Mouse (Mus musculus): ENCODE measurements around the gene Tubal3. TPM values are rescaled to one million over a fixed set of nuclear protein-coding genes. Genes with fewer than 3 reads are reported as not detected.

Gene Tubal3
- polyA plus RNA-seq, 1 experiment from 2014 or later = not detected

DNA sequence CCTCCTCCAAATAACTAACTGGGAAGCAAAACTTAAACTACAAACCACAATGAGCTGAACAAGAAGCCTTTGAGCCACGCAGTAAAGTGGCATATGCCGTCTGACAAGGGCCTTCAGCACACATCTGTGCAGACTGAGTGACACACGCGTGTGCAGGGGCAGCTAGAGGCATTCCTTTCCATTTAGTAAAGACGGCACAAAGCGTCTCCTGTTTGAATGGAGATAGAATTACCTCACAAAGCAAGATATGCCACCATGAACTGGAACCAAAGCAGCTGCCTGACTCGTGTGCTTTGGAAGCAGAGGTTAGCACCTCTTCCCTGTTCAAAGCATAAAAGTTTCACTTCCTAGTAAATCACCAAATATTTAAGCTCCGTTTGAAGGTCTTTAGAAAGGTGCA, 28.0 kb upstream of the Tubal3 start:
- no peak for ATAC-seq (replicated peaks; ENCODE audit: insufficient number of reproducible peaks, low FRiP score, low TSS enrichment)
- H3K36me3 ChIP-seq (ENCODE audit: control insufficient read depth, insufficient read depth, low read length) = peaks cover 32% of the 10 kb centered on the region
- 59% methylated on average over 8 of the region's 8 CpGs for WGBS (ENCODE audit: insufficient replicate concordance)

DNA sequence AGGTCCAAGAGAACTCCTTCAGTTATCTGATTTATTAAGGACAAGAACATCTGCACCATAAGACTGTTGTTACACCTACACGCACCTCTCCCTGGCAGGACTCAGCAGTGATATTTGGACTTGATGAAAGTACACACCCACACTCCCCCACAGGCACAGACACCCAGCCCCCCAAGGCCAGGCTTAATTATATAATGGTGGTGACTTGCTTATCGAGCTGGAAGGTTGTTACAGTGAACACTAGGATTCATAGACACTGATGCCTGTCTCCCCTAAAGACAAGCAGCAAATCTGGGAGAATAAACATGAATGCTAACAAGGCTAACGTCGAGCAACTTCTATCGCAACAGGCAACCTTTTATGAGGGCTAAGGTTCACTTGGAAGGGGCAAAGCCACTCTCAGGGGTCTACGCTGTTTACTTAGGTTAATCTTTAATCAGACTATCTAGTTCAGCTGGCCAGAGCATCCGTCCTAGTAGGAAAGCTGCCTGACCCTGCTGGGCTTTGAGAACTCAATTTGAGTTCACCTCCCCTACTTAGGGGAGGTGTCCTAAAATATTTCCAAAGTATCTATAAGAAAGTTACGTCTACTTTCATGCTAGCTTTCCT, 26.5 kb upstream of the Tubal3 start:
- WGBS (ENCODE audit: insufficient replicate concordance) = 43% methylated on average over 8 of the region's 8 CpGs
- Histone ChIP-seq H3K4me2 (peak overlapping the region; percentile 72), H3K36me3 (ENCODE audit: control insufficient read depth, insufficient read depth, low read length) (peaks cover 21% of the 10 kb centered on the region), H3K9ac (ENCODE audit: low read depth, low read length) (peak overlapping the region; percentile 76), H3K4me1 (ENCODE audit: control insufficient read depth, insufficient read depth, low read length) (peaks cover 4% of the 10 kb centered on the region), H3K9me3 (replicated peaks; ENCODE audit: control insufficient read depth, low read length) (no peaks in the 10 kb centered on the region), H3K27me3 (ENCODE audit: control insufficient read depth, insufficient read depth, low read length) (no peaks in the 10 kb centered on the region), H3K4me3 (ENCODE audit: low read depth, low read length) (peak overlapping the region; percentile 71), H3K27ac (ENCODE audit: low read depth, low read length) (no peak overlapping the region)
- no peak for ATAC-seq (replicated peaks; ENCODE audit: insufficient number of reproducible peaks, low FRiP score, low TSS enrichment)

More for the DNA sequence above, 28.0 kb upstream of the Tubal3 start:
- Histone ChIP-seq H3K4me3 (ENCODE audit: low read depth, low read length) (no peak overlapping the region), H3K27me3 (ENCODE audit: control insufficient read depth, insufficient read depth, low read length) (no peaks in the 10 kb centered on the region), H3K4me1 (ENCODE audit: control insufficient read depth, insufficient read depth, low read length) (peaks cover 4% of the 10 kb centered on the region), H3K27ac (ENCODE audit: low read depth, low read length) (no peak overlapping the region), H3K9me3 (replicated peaks; ENCODE audit: control insufficient read depth, low read length) (no peaks in the 10 kb centered on the region), H3K9ac (ENCODE audit: low read depth, low read length) (no peak overlapping the region), H3K4me2 (no peak overlapping the region)

DNA sequence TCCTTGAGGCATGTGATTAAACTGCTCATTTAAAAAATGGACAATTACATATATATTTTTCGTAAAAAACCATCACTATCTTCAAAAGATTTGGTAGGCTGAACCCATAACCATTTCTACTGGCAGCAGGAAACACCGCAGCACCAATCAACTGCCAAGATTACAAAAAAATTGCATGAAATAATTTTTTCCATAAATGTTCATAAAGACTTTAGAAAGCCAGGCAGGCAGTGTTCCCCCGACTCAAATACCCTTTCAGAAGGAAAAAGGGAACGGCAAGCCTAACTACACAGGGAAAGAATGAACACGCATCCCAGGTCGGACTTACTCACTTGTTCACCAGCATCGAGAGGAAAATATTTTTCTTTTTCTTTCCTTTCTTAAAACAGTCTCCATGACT, 25.5 kb upstream of the Tubal3 start:
- Histone ChIP-seq H3K4me3 (ENCODE audit: low read depth, low read length) (peak overlapping the region; percentile 71), H3K4me2 (peak overlapping the region; percentile 72), H3K9ac (ENCODE audit: low read depth, low read length) (peak overlapping the region; percentile 76), H3K36me3 (ENCODE audit: control insufficient read depth, insufficient read depth, low read length) (peaks cover 12% of the 10 kb centered on the region), H3K9me3 (replicated peaks; ENCODE audit: control insufficient read depth, low read length) (no peaks in the 10 kb centered on the region), H3K27ac (ENCODE audit: low read depth, low read length) (no peak overlapping the region), H3K27me3 (ENCODE audit: control insufficient read depth, insufficient read depth, low read length) (no peaks in the 10 kb centered on the region), H3K4me1 (ENCODE audit: control insufficient read depth, insufficient read depth, low read length) (peaks cover 4% of the 10 kb centered on the region)
- 12% methylated on average over 7 of the region's 7 CpGs for WGBS (ENCODE audit: insufficient replicate concordance)
- no peak for ATAC-seq (replicated peaks; ENCODE audit: insufficient number of reproducible peaks, low FRiP score, low TSS enrichment)

DNA sequence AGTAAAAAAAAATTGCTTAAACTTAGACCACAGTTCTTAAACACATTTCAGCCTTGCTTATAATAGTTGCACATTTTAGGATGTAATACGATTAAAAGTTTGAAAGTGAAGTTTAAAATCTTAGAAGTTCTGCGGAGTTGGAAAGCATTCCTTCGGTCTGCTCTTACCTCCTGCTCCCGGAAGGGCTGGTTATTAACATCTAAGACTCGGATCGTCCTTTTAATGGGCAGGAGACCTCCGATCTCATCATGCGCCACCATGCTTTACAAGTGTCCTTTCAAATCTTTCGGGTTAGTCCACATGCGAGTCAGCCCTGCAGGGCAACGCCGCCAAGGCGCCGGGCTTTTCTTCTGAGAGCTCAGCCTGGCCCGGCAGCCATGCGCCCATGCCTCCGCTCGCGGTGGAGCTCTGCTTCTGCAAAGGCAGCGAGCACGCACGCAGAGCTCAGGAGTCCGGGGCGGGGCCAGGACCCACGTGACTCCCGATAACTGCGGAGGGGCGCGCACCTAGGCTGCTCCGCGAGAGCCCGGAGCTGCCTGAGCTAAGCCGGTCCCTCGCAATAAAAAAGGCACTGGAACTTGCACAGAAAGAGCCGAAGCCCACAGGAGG, 24.8 kb upstream of the Tubal3 start:
- Histone ChIP-seq H3K4me1 (ENCODE audit: control insufficient read depth, insufficient read depth, low read length) (peaks cover 4% of the 10 kb centered on the region), H3K36me3 (ENCODE audit: control insufficient read depth, insufficient read depth, low read length) (peaks cover 7% of the 10 kb centered on the region), H3K9ac (ENCODE audit: low read depth, low read length) (peak overlapping the region; percentile 88), H3K4me2 (peak overlapping the region; percentile 72), H3K27me3 (ENCODE audit: control insufficient read depth, insufficient read depth, low read length) (no peaks in the 10 kb centered on the region), H3K27ac (ENCODE audit: low read depth, low read length) (peak overlapping the region; percentile 78), H3K4me3 (ENCODE audit: low read depth, low read length) (peak overlapping the region; percentile 71), H3K9me3 (replicated peaks; ENCODE audit: control insufficient read depth, low read length) (no peaks in the 10 kb centered on the region)
- WGBS (ENCODE audit: insufficient replicate concordance) = under 1% methylated on average over 35 of the region's 35 CpGs
- ATAC-seq (replicated peaks; ENCODE audit: insufficient number of reproducible peaks, low FRiP score, low TSS enrichment) = peak; percentile 99

DNA sequence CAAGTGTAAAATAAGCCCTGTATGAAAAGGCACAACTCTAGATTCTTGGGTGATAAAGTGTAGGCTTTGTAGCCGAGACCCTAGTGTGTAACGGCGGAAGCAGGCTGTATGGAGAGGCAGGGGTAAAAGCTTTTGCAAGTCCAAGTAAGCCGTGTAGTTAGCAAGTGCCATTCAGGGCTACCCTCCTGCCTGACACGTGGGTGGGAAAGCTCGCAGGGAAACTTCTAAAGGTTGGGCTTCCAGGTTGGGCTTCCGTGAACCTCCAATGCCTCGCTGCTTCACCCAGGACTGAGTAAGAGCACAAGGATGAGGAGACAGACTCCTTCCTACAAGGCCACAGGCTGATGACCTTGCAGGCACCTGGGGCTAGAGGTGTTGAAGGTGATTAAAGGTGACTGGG, 23.5 kb upstream of the Tubal3 start:
- no peak overlapping the region for H3K4me3 ChIP-seq (ENCODE audit: low read depth, low read length)
- H3K27ac ChIP-seq (ENCODE audit: low read depth, low read length) = no peak overlapping the region
- no peak for ATAC-seq (replicated peaks; ENCODE audit: insufficient number of reproducible peaks, low FRiP score, low TSS enrichment)
- H3K4me2 ChIP-seq = no peak overlapping the region
- no peak overlapping the region for H3K9ac ChIP-seq (ENCODE audit: low read depth, low read length)
- H3K4me1 ChIP-seq (ENCODE audit: control insufficient read depth, insufficient read depth, low read length) = peaks cover 4% of the 10 kb centered on the region
- H3K9me3 ChIP-seq (replicated peaks; ENCODE audit: control insufficient read depth, low read length) = no peaks in the 10 kb centered on the region
- H3K27me3 ChIP-seq (ENCODE audit: control insufficient read depth, insufficient read depth, low read length) = no peaks in the 10 kb centered on the region
- 0 out of 2 replicates have a peak, but pooled peaks cover 3% of the 10 kb centered on the region for H3K36me3 ChIP-seq (ENCODE audit: control insufficient read depth, insufficient read depth, low read length)
- WGBS (ENCODE audit: insufficient replicate concordance) = 73% methylated on average over 8 of the region's 8 CpGs

DNA sequence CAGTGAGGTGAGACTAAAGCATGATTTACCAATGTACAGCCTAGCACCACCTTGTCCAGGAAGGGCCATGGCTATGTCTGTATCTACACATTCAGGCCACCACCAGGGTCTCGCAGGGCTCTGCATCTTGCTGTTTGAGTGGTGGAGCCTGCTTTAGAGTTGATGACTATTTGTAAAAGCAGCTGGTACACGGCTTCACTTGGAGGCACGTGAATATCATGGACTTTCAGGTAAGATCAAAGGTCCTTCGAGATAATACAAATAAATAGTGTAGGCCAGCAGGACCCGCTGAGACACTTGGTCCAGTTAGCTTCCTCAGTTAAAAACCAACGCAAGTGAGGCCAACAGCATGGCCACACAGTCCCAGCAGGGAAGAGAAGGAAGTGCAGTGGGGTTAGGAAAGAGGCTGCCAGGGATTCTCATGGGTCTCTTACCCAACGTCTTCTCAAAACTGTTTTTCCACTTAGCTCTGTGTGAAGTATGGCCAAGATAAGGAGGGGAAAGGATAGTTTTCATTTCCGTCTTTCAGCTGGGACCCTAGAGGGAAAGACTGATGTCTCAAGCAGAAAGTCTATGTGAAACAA, 22.6 kb upstream of the Tubal3 start:
- peak overlapping the region; percentile 22; the same call in 1 of the 2 replicates for H3K27ac ChIP-seq (ENCODE audit: low read depth, low read length)
- H3K9ac ChIP-seq (ENCODE audit: low read depth, low read length) = 0 out of 2 replicates have a peak overlapping the region, but pooled peaks have one; percentile 3
- no peak for ATAC-seq (replicated peaks; ENCODE audit: insufficient number of reproducible peaks, low FRiP score, low TSS enrichment)
- no peaks in the 10 kb centered on the region for H3K27me3 ChIP-seq (ENCODE audit: control insufficient read depth, insufficient read depth, low read length)
- H3K36me3 ChIP-seq (ENCODE audit: control insufficient read depth, insufficient read depth, low read length) = 0 out of 2 replicates have a peak, but pooled peaks cover 3% of the 10 kb centered on the region
- H3K4me3 ChIP-seq (ENCODE audit: low read depth, low read length) = no peak overlapping the region
- WGBS (ENCODE audit: insufficient replicate concordance) = 71% methylated on average over 8 of the region's 8 CpGs
- peaks cover 4% of the 10 kb centered on the region for H3K4me1 ChIP-seq (ENCODE audit: control insufficient read depth, insufficient read depth, low read length)
- no peak overlapping the region for H3K4me2 ChIP-seq
- no peaks in the 10 kb centered on the region for H3K9me3 ChIP-seq (replicated peaks; ENCODE audit: control insufficient read depth, low read length)

DNA sequence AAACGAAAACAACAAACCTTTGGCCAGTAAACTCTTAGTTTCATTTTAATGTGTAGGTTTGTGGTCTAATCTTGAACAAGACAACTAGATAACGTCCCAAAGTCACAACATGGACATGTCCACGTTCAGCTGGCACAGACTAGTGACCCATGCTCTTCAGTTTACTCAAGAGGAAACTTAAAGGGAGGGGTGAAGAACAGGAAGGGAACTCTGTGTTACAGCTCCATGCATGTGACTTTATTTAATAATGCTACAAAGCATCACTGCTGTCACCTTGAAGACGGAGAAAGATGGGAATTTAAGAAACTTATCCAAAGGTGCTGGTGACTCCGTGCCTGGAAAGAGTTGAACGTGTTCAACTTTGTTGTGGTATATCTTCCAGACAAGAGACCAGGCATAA, 22.0 kb upstream of the Tubal3 start:
- H3K27me3 ChIP-seq (ENCODE audit: control insufficient read depth, insufficient read depth, low read length) = no peaks in the 10 kb centered on the region
- peaks cover 4% of the 10 kb centered on the region for H3K4me1 ChIP-seq (ENCODE audit: control insufficient read depth, insufficient read depth, low read length)
- no peak overlapping the region for H3K4me3 ChIP-seq (ENCODE audit: low read depth, low read length)
- no peak for ATAC-seq (replicated peaks; ENCODE audit: insufficient number of reproducible peaks, low FRiP score, low TSS enrichment)
- WGBS (ENCODE audit: insufficient replicate concordance) = 82% methylated on average over 6 of the region's 6 CpGs
- no peak overlapping the region for H3K9ac ChIP-seq (ENCODE audit: low read depth, low read length)
- H3K36me3 ChIP-seq (ENCODE audit: control insufficient read depth, insufficient read depth, low read length) = 0 out of 2 replicates have a peak, but pooled peaks cover 3% of the 10 kb centered on the region
- no peak overlapping the region for H3K4me2 ChIP-seq
- H3K9me3 ChIP-seq (replicated peaks; ENCODE audit: control insufficient read depth, low read length) = no peaks in the 10 kb centered on the region
- no peak overlapping the region for H3K27ac ChIP-seq (ENCODE audit: low read depth, low read length)

DNA sequence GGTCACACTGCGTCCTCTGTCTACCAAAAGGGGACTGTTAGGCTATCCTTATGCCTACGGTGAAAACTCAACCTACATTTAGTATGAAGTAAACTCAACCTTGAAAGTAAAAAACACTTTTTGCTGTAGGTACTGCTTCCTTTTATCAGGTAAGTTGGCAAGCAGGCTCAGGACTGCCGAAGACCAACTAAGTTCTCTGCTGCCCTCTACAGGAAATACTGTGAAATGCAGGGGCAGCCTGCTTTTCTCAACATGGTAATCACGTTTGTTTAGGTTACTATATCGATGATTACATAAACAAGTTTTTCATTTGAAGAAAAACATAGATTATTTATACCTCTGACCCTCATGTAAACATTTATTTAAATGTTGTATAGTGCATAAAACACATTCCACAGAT, 21.2 kb upstream of the Tubal3 start:
- Histone ChIP-seq H3K4me2 (no peak overlapping the region), H3K9ac (ENCODE audit: low read depth, low read length) (no peak overlapping the region), H3K27me3 (ENCODE audit: control insufficient read depth, insufficient read depth, low read length) (no peaks in the 10 kb centered on the region), H3K9me3 (replicated peaks; ENCODE audit: control insufficient read depth, low read length) (no peaks in the 10 kb centered on the region), H3K27ac (ENCODE audit: low read depth, low read length) (no peak overlapping the region), H3K36me3 (ENCODE audit: control insufficient read depth, insufficient read depth, low read length) (0 out of 2 replicates have a peak, but pooled peaks cover 3% of the 10 kb centered on the region), H3K4me1 (ENCODE audit: control insufficient read depth, insufficient read depth, low read length) (no peaks in the 10 kb centered on the region; the same call in none of the 2 replicates), H3K4me3 (ENCODE audit: low read depth, low read length) (no peak overlapping the region)
- WGBS (ENCODE audit: insufficient replicate concordance) = 39% methylated on average over 5 of the region's 5 CpGs
- ATAC-seq (replicated peaks; ENCODE audit: insufficient number of reproducible peaks, low FRiP score, low TSS enrichment) = no peak
